Mouse (Mus musculus) adrenal gland (tissue): ENCODE measurements at regions not wholly inside any gene's neighbourhood (a gene's known extent, or its start where the extent isn't known, plus 50 kb on each side); places are given as distances from the start of the nearest gene placed in this dataset.

Experiments
- intact Hi-C: fragments of 180-260 bp; cut with DNase I; formaldehyde crosslinking; loops from one replicate; pipeline ENCODE4 v1.15.1; 2025

DNA sequence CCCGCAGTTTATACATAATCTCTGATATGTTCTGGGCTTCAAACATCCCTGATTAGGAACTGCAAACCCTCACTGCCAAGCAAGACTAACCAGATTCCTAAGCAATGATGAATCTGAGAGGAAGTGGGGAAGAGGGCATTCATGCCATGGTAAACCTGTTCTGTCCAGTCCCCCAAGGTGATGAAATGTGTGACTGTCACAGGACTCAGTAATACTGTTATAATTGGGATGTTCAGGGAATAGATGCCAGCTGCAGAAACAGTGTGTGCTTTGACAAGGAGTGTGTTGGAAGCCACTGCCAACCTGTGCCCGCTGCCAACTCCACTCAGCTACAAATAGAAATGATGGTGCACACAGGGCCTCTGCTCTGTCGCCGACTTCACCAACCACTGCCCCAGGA, 466.0 kb downstream of the Efna5 start:
- intact Hi-C loops = loop anchor here (10.0 kb wide), 1 partner anchor 360 kb away; no protein-coding TSS in a partner anchor

DNA sequence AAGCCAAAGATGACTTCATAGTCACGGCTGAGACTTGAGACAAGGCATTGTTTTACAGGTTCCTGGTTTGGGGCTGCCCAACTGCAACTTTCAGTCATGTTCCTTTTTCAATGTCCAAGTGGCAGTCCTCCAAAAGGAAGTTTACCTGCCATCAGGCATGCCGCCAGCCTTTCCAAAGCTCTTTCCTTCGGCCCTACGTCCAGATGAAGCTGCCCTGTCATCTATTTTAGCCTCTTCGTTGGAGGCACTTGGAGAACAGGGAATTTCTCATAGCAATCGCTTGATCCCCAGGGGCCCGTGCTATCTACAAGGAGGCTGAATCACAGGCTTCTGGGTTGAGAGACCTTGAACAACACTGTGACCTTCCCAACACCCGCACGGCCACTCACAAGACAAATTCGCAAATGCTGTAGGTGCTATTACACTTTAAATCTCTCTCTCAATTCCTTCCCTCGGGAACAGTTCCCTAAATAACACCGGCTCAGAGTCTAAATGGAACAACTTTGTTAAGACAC, 468.4 kb downstream of the Efna5 start:
- intact Hi-C loops = loop anchor here (10.0 kb wide), 1 partner anchor 358 kb away; no protein-coding TSS in a partner anchor

DNA sequence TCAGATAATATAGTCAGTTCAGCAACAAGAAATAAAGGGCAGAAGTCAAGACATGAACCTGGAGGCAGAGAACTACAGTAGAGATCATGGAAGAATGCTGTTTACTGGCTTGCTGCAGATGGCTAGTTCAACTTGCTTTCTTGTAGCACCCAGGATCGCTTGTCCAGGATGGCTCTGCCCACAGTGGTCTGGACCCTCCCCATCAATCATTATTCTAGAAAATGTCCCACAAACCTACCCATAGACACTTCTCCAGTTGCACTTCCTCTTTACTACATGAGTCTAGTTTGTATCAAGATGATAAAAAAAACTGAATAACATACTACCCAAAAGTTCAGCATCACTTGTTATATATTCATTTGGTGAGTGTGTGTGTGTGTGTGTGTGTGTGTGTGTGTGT, 477.4 kb downstream of the Efna5 start:
- intact Hi-C loops = no loop called here

DNA sequence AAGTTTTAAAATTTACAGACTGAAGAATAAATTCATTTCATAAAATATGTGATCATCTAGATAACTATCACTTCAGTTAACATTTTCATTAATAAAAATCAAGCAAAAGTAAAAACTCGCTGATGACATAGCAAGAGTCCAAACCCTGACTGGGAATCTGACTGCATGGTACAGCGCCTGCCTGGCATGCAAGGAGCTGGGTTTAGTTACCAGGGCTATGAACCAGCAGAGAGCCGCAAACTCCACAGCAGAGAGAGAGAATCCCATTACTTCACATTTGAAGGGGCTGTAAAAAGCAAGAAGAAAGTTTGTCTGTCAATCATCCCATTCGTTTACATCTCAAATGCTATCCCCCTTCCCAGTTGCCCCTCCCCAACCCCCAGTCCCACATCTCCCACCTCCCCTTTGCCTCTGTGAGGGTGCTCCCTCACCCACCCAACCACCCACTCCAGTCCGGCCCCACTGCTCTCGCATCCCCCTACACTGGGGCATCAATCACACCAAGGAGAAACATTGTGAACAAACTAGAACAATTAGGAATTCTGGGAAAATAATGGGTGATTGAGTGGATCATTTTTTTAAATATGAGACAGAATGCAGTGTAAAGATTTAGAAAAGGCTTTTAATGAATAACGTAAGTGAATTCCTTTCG, 487.6 kb downstream of the Efna5 start:
- intact Hi-C loops = no loop called here

DNA sequence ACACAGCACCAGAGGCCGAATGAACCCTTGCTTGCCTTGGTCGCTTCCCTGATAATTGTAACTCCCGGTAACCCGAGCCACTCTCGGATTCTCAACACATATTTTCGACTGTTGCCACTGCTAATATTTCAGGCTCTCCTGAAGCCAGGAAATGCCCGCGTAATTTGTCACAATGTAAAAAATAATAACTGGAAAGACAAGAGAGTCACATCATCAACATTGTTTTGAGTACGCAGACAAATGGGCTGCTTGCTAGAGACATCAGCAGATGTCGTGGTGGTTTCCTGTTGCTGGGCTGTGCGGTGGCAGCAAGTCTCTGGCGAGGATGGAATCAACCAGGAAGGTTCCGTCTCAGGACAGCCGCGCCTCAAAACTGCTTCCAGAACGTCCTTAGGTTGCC, 497.1 kb downstream of the Efna5 start:
- intact Hi-C loops = no loop called here

DNA sequence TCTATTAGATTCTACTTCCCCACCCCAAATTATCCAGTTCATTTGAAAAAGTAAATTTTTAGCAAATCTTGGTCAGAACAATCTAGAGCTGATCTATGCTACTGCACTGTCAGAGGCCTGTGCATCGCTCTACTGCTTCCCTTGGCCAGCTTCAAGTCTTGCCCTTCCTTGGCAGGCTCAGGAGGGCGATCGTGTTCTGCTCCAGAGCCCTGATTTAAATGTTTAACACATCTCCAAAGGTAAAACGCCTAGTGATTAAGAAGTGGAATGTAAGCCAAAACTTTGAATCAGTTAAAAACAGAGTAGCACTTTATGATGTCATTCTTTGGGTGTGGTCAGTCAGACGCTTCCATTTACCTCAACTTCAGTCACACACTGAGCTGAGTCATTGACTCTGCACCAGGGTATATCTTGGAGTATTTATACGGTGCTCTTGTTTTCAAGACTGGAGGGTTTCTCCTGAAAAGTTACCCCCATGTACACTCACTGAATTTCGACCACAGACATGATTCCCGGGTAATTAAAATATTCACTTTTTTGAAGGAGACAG, 502.2 kb downstream of the Efna5 start:
- intact Hi-C loops = no loop called here

DNA sequence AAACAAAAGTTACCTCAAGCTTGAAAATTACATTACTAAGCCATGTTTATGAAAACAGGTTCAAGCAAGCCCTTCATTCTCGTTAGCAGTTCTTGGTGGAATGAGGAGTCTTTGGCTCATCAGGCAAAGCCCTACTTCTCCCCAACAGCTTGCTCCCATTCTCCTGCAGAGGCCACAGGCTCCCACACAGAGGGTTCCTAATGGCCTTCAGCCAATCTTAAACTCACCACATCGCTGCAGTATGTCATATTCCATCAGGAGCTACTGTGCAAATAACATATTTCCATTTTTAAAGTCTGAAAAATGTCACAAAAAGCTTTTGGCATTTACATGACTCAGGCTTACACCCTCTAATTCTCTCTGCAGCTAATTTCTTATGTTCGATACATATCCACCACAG, 512.0 kb downstream of the Efna5 start:
- intact Hi-C loops = no loop called here

DNA sequence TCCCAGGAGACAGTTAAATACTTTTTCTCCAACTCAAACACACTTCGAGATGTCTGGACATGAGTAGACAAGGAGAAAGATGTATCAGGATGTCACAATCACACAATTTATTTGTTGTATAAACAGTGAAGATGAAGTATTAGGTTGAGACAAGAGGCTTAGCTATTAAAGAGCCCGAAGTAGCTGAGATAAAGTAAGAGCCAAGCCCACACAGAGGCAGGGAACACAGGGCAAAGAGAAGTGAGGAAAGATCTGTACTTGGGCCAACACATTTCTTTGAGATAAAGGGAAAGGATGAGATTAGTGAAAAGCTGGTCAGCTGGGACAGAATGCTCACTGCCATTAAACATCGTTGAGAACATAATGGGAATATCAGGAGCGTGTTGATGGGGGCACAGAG, 513.2 kb downstream of the Efna5 start:
- intact Hi-C loops = no loop called here

DNA sequence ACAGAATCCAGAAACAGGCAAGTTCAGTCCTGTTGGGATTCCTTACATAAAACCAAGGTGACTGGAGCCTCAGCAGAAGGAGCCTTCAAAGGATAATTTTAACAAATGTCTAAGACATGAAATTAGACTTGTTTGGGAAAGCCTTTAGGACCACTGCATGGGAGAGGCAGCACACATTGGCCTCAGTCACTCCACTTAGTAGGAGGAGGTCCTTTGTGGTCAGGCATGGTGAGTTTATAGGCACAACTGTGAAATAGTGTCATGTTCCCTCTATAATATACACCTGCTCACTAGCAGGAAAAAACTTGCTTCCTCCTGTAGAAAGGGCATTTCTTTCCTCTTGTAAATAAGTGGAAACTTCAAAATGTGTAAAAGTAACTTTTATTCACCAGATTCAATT, 522.8 kb downstream of the Efna5 start:
- intact Hi-C loops = no loop called here

DNA sequence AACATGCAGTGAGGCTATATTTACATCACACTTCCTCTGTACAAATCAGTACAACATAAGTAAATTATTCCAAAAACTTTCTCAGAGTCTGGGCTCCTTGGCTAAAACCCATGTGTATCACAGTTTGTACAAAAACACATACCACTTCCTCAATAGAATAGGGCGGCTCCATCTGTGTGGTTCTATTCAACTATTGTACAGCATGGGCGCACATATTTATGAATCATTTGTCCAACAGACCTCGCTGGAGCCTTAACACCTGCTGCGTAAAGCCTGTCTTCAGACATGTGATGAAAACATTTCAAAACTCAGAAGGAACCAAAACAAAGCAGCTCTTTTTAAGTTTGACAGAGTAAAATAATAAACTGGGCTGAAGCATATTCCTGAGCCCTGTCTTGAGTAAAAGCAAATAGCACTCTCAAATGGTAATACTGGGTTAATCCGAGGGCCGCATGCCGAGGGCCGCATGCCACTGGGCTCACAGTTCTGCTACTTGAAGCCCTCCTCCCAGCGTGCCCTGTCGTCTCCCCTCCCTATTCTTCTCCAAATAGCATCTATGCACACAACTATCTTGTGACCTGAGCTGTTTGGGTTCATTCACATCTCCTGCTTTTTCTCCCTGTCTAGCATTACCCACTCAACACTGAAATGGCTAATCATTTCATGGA, 543.1 kb downstream of the Efna5 start:
- intact Hi-C loops = no loop called here

DNA sequence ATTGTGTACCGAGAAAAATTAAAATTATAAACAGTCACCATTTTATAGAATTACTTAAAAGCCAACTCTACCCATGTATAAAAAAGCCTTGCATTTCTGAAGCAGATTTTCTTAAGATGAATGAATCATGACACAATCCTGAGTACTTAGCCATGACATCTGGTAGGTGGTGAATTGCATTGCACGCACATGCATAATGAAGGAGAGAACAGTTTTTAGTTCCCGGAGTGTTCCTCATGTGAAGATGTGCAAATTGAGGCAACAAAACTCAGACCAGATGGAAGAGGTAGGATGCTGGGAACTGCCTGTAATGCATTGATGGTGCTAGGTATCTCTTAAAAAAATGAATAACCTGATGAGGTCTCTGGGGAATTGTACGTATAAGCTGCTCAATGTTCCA, 550.9 kb downstream of the Efna5 start:
- intact Hi-C loops = no loop called here

DNA sequence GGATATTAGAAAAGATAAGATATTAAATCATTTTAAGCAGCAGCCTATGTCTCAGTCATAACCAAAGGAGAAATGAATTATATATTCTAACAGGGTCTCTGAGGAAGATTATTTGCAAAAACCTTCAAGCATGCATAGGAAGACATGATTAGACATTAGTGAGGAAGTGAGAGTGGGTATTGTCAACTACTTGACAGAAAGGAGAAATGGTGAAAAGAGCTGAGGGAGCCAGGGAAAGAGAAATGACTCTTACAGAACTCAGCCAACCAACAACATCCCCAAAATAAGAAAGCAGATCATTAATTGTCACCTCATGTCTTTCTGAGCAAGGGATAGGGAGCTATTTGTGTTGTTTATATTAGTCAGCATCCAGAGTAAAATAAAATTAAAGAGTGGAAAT, 554.3 kb downstream of the Efna5 start:
- intact Hi-C loops = no loop called here

DNA sequence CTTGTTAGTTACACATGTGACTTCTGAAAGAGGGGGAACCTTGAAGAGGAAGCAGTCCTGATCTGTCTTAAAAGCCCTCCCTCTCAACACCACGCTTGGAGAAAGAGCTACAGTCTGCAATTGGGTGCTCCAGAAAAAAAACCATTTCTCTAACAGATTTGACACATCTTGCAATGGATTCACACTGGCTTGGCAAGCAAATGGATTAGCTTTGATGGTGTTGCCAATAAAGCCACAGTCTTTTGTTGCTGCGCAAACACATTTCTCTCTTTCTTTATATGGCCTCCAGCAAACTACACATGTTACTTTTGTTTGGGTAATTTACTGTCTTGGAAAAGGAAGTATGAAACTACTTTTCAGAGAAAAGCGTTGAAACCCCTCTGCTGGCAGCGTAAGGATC, 562.1 kb downstream of the Efna5 start:
- intact Hi-C loops = no loop called here

DNA sequence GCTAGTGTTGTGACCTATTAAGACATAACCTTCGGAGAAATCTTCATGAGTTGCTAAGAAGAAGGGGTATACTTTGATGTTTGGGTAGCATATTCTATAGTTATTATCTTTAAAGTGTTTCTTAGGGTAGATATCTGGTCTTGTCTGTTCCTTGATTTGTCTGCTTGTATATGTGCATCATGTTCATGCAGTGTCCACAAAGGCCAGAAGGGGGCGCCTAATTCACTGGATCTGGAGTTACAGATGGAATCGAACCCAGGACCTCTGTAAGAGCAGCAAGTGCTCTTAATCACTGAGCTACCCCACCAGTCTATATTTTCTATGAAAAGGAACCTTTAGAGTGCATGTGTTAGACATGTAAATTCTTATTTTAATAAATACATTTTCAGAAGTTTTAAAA, 571.1 kb downstream of the Efna5 start:
- intact Hi-C loops = loop anchor here (5.0 kb wide), 1 partner anchor 147 kb away; no protein-coding TSS in a partner anchor

DNA sequence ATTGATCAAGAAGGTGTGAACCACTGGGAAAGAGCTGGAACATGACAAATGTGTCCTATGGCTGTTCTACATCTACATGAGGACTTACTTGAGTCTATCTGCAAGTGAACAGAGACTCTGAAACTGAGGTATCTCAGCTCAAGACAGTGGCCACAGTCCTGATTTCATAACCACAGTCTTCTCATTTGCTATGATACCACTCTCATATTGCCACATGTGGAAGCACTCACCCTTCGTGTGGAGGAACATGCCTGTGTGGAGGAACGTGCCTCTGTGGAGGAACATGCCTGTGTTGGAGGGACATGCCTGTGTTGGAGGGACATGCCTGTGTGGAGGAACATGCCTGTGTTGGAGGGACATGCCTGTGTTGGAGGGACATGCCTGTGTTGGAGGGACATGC, 574.0 kb downstream of the Efna5 start:
- intact Hi-C loops = no loop called here

DNA sequence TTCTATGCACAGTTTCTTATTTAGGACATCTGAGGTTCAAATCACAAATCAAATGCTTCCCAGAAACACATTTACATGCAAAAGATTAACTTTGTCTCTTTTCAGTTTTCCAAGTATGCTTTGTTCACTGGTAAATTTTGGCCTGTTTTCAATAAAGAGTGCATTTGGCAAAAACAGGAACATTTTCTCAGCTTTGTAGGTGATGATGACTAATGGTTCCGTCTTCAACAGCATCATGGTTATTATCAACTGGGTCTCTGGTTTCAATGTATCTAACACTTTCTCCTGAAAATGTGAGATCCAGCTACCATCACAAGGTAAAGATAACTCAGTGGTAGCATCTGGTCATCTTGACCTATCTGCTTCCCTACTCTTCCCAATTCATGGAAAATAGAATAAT, 574.6 kb downstream of the Efna5 start:
- intact Hi-C loops = no loop called here

DNA sequence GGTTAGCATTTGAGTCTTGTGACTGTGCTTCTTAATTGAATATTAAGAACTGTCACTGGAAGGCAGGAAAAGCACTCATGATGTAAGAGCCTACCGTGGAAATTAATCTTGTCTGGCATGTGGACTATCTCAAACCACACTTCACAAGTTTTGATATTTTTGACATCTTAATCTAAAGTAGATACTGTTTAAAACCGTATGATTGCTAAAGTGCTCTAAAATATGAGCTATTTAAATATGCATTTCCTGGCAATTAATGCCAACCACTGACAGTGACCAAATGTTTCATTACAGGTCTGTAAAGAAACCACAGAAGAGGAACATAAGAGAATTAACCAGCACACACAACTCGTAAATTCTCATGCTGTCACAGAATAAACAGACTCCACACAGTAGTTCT, 576.0 kb downstream of the Efna5 start:
- intact Hi-C loops = no loop called here

DNA sequence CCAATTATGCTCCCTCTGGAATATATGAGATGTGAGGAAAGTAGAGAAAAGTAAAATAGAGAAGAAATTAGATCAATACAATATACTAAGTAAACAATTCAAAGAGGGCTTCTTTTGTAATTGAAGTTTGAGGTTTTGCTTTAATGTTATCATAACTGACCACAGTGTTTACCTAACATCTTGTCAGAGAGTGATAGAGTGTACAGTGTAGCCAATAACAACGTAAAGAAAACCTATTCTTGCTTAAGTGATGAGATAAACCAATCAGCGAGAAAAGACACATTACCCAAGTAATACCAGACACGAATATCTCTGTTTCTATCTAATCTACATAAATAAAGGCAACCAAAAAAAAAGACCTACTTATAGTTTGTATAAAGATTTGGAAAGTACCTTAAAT, 577.0 kb downstream of the Efna5 start:
- intact Hi-C loops = no loop called here

DNA sequence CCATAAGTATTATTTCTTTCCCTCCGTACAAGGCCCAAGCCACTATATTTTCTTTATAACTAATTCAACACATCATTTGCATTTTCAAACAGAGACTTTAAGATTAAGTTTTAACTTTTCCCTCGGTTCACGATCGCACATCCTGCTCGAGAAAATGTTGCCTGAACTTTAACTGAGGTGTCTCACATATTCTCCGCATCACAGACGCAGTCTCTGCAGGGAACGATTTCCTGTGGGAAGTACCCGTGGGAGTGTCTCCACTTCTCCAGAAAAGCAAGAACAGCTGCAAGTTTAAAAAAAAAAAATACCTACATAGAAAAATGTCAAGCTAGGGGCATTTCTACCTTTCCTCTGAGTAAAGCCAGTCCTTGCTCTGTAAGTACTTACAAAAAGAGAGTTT, 581.2 kb downstream of the Efna5 start:
- intact Hi-C loops = no loop called here

DNA sequence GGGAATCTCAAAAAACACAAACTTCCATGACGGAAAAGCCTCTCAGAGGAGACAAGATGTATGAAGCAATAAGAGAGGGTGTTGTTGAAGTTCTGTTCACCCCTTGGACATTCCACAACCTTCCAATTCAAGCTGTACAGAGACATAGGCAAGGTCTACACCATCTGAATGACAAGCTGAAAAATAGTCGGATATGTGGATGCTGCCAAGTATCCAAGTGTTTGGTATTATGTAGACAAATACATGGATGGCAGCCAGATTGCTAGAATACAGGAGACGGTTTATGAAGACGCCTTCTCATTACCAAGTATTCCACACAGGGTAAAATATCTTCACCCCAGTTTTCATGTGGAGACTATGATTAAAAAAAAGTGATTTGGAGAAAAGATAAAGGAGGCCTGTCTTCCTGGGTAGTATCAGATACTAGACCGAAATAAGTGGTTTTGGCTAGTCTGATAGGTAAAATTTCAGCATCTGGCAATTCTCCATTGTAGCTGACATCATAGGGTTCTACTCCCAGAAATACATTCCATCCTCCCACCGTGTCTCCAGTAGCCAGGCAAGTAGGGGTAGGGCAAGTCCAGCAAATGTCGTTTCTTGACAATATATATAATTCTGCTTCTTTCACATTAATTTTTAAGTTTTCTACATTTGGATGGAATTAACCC, 583.6 kb downstream of the Efna5 start:
- intact Hi-C loops = no loop called here

DNA sequence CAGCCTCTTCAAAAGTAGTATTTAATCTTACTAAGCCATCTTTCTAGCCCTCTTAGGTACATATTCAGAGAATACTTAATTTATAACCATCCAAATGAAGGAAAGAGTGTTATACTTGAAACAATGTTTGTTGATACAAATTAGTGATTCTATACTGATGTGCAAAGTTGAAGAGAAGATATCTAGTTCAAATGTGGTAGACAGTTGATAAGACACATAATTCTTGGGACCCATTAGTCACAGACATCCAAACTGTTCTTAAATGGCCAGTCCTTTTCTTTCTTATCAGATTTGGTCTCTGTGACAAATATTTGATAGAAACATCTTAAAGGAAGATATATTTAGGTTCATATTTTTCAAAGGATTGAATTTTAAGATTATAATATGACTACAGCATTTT, 585.7 kb downstream of the Efna5 start:
- intact Hi-C loops = no loop called here

DNA sequence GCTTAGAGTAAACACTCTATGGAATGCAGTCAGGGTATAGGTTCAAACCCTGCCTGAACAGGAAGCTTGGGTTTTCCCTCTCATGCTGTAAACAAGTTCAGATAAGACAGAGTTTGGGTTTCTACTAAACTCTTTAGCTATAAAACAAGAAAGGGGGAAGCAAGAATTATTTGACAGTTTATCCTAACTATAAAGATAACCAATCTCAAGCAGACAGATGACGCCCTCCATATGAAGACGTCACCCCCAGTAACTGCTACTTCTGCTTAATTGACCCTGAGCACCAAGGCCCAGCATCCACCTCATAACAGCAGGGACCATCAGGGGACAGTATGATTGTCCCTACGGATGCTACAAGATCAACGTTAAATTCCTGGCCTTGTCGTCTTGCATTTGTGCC, 588.4 kb downstream of the Efna5 start:
- intact Hi-C loops = no loop called here
